Mouse (Mus musculus) liver, adult 2 months (tissue): Measurements from ENCODE around the gene Gm10490. TPM values are rescaled to one million over a fixed set of nuclear protein-coding genes. Genes with fewer than 3 reads are reported as not detected.
"Not testable (repeated sequence)": the region's sequence is repeated elsewhere in the genome, so short reads cannot be mapped to it uniquely, and the experiment has no call there.

Experiments used
- DNase-seq: peaks from one replicate; pipeline ENCODE4 v3.0.0-alpha.2; 2011; ENCODE audit warnings: low read depth, low spot score; ENCODE audit errors: extremely low read depth
- H3K27ac ChIP-seq: fragments of 200-500 bp; replicated peaks from 2 replicates; pipeline ENCODE4 v1.5.1; 2012; ENCODE audit warnings: low read depth, mild to moderate bottlenecking, control low read depth, inconsistent platforms, low read length; ENCODE audit not compliant: insufficient read depth
- H3K27me3 ChIP-seq: fragments of 200-500 bp; 2 replicates; pipeline ENCODE4 v1.6.1; 2012; ENCODE audit warnings: mild to moderate bottlenecking, moderate library complexity, low read length, inconsistent platforms; ENCODE audit not compliant: control insufficient read depth, insufficient read depth
- H3K36me3 ChIP-seq: fragments of 200-500 bp; 2 replicates; pipeline ENCODE4 v1.6.1; 2012; ENCODE audit warnings: low read length, inconsistent platforms; ENCODE audit not compliant: control insufficient read depth, insufficient read depth
- H3K4me1 ChIP-seq: fragments of 200-500 bp; 2 replicates; pipeline ENCODE4 v1.6.1; 2011; ENCODE audit warnings: low read length; ENCODE audit not compliant: control insufficient read depth, insufficient read depth
- H3K4me3 ChIP-seq: fragments of 200-500 bp; 2 replicates; pipeline ENCODE4 v1.5.1; 2011; ENCODE audit warnings: low read depth, mild to moderate bottlenecking, control low read depth, low read length, moderate library complexity; ENCODE audit not compliant: insufficient read depth
- H3K79me2 ChIP-seq: fragments of 200-500 bp; 2 replicates; pipeline ENCODE4 v1.6.1; 2012; ENCODE audit warnings: inconsistent platforms, mild to moderate bottlenecking, low read length, moderate library complexity; ENCODE audit not compliant: control insufficient read depth, insufficient read depth
- H3K9ac ChIP-seq: fragments of 200-500 bp; 2 replicates; pipeline ENCODE4 v1.6.1; 2012; ENCODE audit warnings: low read depth, mild to moderate bottlenecking, control low read depth, inconsistent platforms, low read length
- CTCF ChIP-seq: fragments of 200-500 bp; IDR thresholded peaks from 2 replicates; pipeline ENCODE4 v1.5.1; 2011; ENCODE audit warnings: low read depth, low read length, control low read depth
- POLR2A ChIP-seq: fragments of 200-500 bp; IDR thresholded peaks from 2 replicates; pipeline ENCODE4 v1.6.1; 2011; ENCODE audit warnings: low read length, control low read depth; ENCODE audit not compliant: insufficient read depth; ENCODE audit errors: extremely low read depth
- WGBS: fragments of 180-500 bp; shearing (Covaris S2); methylation state at CpG from one replicate; pipeline ENCODE4 v1.1.7; 2018; 5-methylcytosine and 5-hydroxymethylcytosine counted together
- polyA plus RNA-seq: library from polyadenylated mRNA; depleted of rRNA; stranded (reverse); fragments of >200 nt; gene quantifications from 2 replicates; pipeline ENCODE4 v1.2.3, GENCODE M21; 2012; rRNA removed
- total RNA-seq: library from RNA; depleted of rRNA; stranded (reverse); fragments of >200 nt; gene quantifications from 2 replicates; pipeline ENCODE4 v1.2.3, GENCODE M21; 2014; rRNA removed

Gm10490 gene
- total RNA-seq (not detected in 2 replicates), polyA plus RNA-seq (not detected in 2 replicates)

GRCm38 (mm10) chrX:7909242-7909641, at the start of gene Gm10490:
Gene Gm10490, plus strand, starts transcription at chrX:7909542.
- H3K9ac ChIP-seq, H3K36me3 ChIP-seq, H3K27me3 ChIP-seq, DNase-seq, H3K27ac ChIP-seq, H3K79me2 ChIP-seq, H3K4me1 ChIP-seq, H3K4me3 ChIP-seq: not testable (repeated sequence)
- 93% methylated on average over 4 of the region's 4 CpGs for WGBS

DNA sequence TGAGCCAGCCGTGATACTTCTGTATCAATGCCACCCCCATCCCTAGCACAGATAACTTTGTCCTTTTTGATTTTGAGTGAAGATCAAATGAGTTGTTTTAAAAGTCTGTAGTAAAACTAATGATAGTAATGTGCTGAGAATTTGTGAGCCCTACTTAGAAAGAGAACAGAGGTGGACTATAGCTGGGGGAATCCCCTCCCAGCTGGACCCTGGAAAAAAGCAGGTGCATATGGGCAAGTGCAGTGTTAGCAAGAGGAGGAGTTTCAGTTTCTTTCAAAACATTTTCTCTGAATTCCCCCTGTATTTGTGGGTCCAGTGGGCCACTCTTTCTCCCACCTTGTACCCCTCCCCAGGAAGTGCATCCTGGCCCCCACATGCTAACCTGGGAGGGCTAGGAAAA, 46.2 kb upstream of the Gm10490 start:
- TF ChIP-seq CTCF (no peak), POLR2A (no peak)
- 82% methylated on average over 1 of the region's 1 CpGs for WGBS
- DNase-seq = no peak
- Histone ChIP-seq H3K4me3 (no peak overlapping the region), H3K9ac (no peak overlapping the region), H3K4me1 (no peaks in the 10 kb centered on the region), H3K27ac (no peak overlapping the region), H3K27me3 (no peaks in the 10 kb centered on the region), H3K79me2 (peaks cover 4% of the 10 kb centered on the region; the same call in 1 of the 2 replicates), H3K36me3 (peaks cover 9% of the 10 kb centered on the region)

DNA sequence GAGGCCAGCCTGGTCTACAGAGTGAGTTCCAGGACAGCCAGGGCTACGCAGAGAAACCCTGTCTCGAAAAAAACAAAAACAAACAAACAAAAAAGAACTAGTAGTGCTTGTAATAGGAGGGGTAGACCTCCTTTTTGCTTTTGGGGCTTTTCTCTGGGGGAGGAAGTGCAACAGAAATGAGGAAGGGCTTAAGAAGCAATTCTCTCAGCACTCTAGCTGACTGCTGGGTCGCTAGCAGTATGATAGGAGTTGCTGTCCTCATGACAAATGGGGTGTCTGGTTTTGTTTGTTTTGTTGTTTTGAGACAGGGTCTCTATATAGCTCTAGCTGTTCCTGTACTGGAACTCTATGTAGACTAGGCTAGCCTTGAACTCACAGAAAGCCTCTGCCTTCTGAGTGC, 44.8 kb upstream of the Gm10490 start:
- H3K9ac ChIP-seq = no peak overlapping the region
- no peak for DNase-seq
- TF ChIP-seq CTCF = no peak
- no peak for TF ChIP-seq POLR2A
- no peaks in the 10 kb centered on the region; the same call in 1 of the 2 replicates for H3K79me2 ChIP-seq
- H3K27me3 ChIP-seq = no peaks in the 10 kb centered on the region
- no peak overlapping the region for H3K4me3 ChIP-seq
- peaks cover 6% of the 10 kb centered on the region for H3K36me3 ChIP-seq
- 86% methylated on average over 3 of the region's 3 CpGs for WGBS
- no peaks in the 10 kb centered on the region for H3K4me1 ChIP-seq
- H3K27ac ChIP-seq = no peak overlapping the region

GRCm38 (mm10) chrX:7865343-7865742, 44.0 kb upstream of the Gm10490 start:
- no peak for DNase-seq
- Histone ChIP-seq H3K4me1 (no peaks in the 10 kb centered on the region), H3K9ac (no peak overlapping the region), H3K27me3 (no peaks in the 10 kb centered on the region), H3K27ac (no peak overlapping the region), H3K4me3 (no peak overlapping the region), H3K36me3 (peaks cover 6% of the 10 kb centered on the region), H3K79me2 (no peaks in the 10 kb centered on the region; the same call in 1 of the 2 replicates)
- WGBS = 78% methylated on average over 2 of the region's 2 CpGs
- TF ChIP-seq CTCF (no peak), POLR2A (no peak)

- Histone ChIP-seq H3K4me3 (no peak overlapping the region), H3K4me1 (no peaks in the 10 kb centered on the region), H3K36me3 (peaks cover 6% of the 10 kb centered on the region), H3K27me3 (no peaks in the 10 kb centered on the region), H3K27ac (no peak overlapping the region), H3K9ac (no peak overlapping the region), H3K79me2 (no peaks in the 10 kb centered on the region; the same call in 1 of the 2 replicates)
- no peak for TF ChIP-seq CTCF
- no peak for TF ChIP-seq POLR2A
- DNase-seq = no peak
- WGBS = 52% methylated on average over 2 of the region's 2 CpGs
These were observed 43.6 kb upstream of the Gm10490 start for GRCm38 (mm10) chrX:7865786-7866185.

DNA sequence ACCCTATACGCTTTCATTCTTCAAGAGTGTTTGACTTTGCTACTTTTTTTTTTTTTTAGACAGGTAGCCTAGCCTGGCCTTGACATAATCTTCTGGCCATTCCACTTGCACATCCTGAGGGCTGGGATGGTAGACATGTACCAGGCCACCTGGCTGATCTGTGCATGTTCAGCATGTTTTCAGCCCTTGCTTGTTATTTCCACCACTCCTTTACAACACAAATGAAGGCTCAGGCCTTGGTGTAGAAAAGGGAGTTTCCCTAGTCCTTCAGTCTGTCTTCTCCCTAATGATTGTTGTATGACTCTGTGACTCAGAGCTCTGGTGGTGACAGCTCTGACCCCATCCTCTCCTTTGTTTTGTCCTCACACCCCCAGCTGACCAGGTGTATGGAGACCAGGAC, 42.2 kb upstream of the Gm10490 start:
- Histone ChIP-seq H3K4me3 (no peak overlapping the region), H3K4me1 (no peaks in the 10 kb centered on the region), H3K9ac (no peak overlapping the region), H3K36me3 (peaks cover 9% of the 10 kb centered on the region), H3K27ac (no peak overlapping the region), H3K79me2 (no peaks in the 10 kb centered on the region; the same call in 1 of the 2 replicates), H3K27me3 (no peaks in the 10 kb centered on the region)
- 100% methylated on average over 1 of the region's 1 CpGs for WGBS
- TF ChIP-seq POLR2A = no peak
- no peak for TF ChIP-seq CTCF
- no peak for DNase-seq
